Mouse (Mus musculus) E14TG2a.4 (cell line): ENCODE results near the gene Hdac4.

Source experiments
- H3K27me3 ChIP-seq: 2 replicates; pipeline ENCODE4 v1.6.1; 2014; ENCODE audit warnings: low read length, control low read depth; ENCODE audit not compliant: insufficient read depth
- H3K36me3 ChIP-seq: 2 replicates; pipeline ENCODE4 v1.6.1; 2014; ENCODE audit warnings: low read length, control low read depth; ENCODE audit not compliant: insufficient read depth
- H3K4me1 ChIP-seq: replicated peaks from 2 replicates; pipeline ENCODE4 v1.6.1; 2014; ENCODE audit warnings: low read depth, low read length, control low read depth
- H3K4me3 ChIP-seq: replicated peaks from 2 replicates; pipeline ENCODE4 v1.5.1; 2014; ENCODE audit warnings: mild to moderate bottlenecking, low read length
- H3K9me3 ChIP-seq: 2 replicates; pipeline ENCODE4 v1.6.1; 2014; ENCODE audit warnings: low read length, control low read depth
- CTCF ChIP-seq: conservative IDR thresholded peaks from 2 replicates; pipeline ENCODE4 v1.5.1; 2014; ENCODE audit warnings: low read length
- NANOG ChIP-seq: IDR thresholded peaks from 2 replicates; pipeline ENCODE4 v1.6.1; 2014; ENCODE audit warnings: borderline replicate concordance, low read length, mixed read lengths
- POU5F1 ChIP-seq: IDR thresholded peaks from 2 replicates; pipeline ENCODE4 v1.6.1; 2014; ENCODE audit warnings: low read length, borderline replicate concordance

The Hdac4 gene

GRCm38 (mm10) chr1:92102825-92103224 is 92.7 kb downstream of the Hdac4 start:
- peaks cover 26% of the 10 kb centered on the region for H3K4me1 ChIP-seq
- H3K36me3 ChIP-seq, result peaks cover 61% of the 10 kb centered on the region
- no peak overlapping the region for H3K4me3 ChIP-seq
- H3K27me3 ChIP-seq, result no peaks in the 10 kb centered on the region
- H3K9me3 ChIP-seq, result no peaks in the 10 kb centered on the region
- no peak for TF ChIP-seq POU5F1
- no peak for TF ChIP-seq NANOG
- no peak for TF ChIP-seq CTCF

- Histone ChIP-seq H3K9me3 (no peaks in the 10 kb centered on the region), H3K4me1 (peaks cover 9% of the 10 kb centered on the region; the same call in 1 of the 2 replicates), H3K36me3 (peaks cover 41% of the 10 kb centered on the region), H3K27me3 (no peaks in the 10 kb centered on the region), H3K4me3 (no peak overlapping the region)
- TF ChIP-seq NANOG (no peak), CTCF (no peak), POU5F1 (no peak)
Observed at GRCm38 (mm10) chr1:92100371-92100891, 95.1 kb downstream of the Hdac4 start.

DNA sequence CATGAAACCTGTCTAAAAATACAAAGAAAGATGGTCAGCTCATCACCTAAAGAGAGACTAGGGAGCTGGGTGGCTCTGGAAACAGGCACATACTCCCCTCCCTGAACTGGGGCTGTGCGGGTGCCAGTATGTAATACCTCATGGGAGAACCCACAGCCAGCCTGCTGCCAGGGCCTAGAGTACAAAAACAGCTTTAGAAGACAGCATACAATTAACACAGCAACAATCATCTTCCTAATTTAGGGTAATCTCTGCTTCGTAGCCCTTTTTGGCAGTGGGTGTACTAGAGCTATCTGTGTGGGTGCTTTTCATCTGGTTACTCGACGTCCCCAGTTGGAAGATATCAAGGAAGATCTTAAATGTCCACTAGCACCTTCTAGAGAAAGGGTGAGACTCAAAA is 95.5 kb downstream of the Hdac4 start:
- no peak for TF ChIP-seq POU5F1
- TF ChIP-seq CTCF, result no peak
- no peak for TF ChIP-seq NANOG
- H3K9me3 ChIP-seq, result no peaks in the 10 kb centered on the region
- H3K4me1 ChIP-seq, result peaks cover 4% of the 10 kb centered on the region; the same call in 1 of the 2 replicates
- H3K27me3 ChIP-seq, result no peaks in the 10 kb centered on the region
- peaks cover 38% of the 10 kb centered on the region for H3K36me3 ChIP-seq
- H3K4me3 ChIP-seq, result no peak overlapping the region

DNA sequence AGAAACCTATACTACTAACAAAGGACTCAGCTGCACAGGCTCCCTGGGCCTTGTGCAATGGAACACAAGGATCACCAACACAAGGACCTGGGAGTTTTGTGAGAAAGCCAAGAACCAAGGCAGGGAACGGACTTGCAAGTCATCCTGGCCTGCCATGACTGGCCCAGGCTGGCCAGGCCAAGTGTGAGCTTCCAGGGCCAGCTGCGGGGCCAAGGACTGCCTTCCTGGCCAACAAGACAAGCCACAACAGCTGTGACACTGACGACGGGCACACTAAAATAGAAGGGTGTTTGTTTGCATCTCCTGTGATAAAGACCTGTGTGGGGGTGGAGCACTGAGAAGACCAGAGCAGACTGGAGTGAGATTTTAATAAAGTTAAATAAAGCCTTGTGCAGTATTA is 96.0 kb downstream of the Hdac4 start:
- Histone ChIP-seq H3K36me3 (peaks cover 33% of the 10 kb centered on the region), H3K4me3 (no peak overlapping the region), H3K27me3 (no peaks in the 10 kb centered on the region), H3K9me3 (no peaks in the 10 kb centered on the region), H3K4me1 (peaks cover 3% of the 10 kb centered on the region; the same call in 1 of the 2 replicates)
- no peak for TF ChIP-seq POU5F1

DNA sequence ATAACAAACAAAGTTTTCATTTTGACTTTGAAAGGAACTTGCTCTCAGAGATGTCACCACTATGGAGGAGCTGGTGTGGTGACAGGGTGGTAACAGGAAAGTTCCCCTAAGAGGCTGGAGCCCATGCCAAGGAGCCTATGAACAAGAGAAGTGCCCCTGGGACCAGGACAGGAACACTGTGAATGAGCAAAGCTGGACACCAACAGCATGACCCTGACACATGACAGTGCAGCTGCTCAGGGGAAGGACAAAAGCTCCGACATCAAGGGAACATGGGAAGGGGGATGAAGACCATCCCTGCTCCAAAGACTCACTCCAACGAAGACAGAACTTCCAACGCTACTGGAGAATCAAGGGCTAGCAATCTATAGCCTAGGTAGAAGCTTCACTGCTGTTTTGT is 97.0 kb downstream of the Hdac4 start:
- no peak for TF ChIP-seq POU5F1
- TF ChIP-seq NANOG, result no peak
- no peak for TF ChIP-seq CTCF
- H3K4me3 ChIP-seq, result no peak overlapping the region
- H3K27me3 ChIP-seq, result no peaks in the 10 kb centered on the region
- H3K4me1 ChIP-seq, result peaks cover 3% of the 10 kb centered on the region; the same call in 1 of the 2 replicates
- H3K9me3 ChIP-seq, result no peaks in the 10 kb centered on the region
- peaks cover 33% of the 10 kb centered on the region for H3K36me3 ChIP-seq

DNA sequence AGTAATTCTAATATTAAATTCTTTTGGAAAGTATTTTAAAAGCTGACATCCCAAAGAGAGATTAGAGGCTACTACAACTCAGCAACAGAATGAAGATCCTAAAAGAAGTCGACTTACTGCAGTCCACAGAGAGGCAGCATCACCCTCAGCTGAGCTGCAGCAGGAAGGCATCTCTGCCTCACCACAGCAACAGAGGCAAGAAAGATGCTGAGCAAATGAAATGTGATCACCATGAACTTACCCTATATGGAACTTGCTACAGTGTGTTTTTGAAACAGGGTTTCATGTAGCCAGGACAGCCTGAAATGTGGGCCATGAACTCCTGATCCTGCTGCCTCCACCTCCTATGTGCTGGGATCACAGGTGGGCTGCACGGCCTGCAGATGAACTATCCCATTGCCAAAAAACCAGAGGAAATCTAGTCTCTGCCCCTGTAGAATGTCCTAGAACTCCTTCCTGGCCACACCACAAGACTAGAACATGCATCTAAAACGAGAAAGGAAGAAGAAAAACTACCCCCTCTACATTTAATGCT is 98.4 kb downstream of the Hdac4 start:
- no peaks in the 10 kb centered on the region for H3K9me3 ChIP-seq
- TF ChIP-seq POU5F1 (no peak), CTCF (no peak), NANOG (no peak)
- H3K36me3 ChIP-seq, result peaks cover 31% of the 10 kb centered on the region
- peaks cover 7% of the 10 kb centered on the region for H3K4me1 ChIP-seq
- no peaks in the 10 kb centered on the region for H3K27me3 ChIP-seq
- no peak overlapping the region for H3K4me3 ChIP-seq

- no peak overlapping the region for H3K4me3 ChIP-seq
- H3K27me3 ChIP-seq, result no peaks in the 10 kb centered on the region
- no peak for TF ChIP-seq NANOG
- no peaks in the 10 kb centered on the region for H3K9me3 ChIP-seq
- peaks cover 11% of the 10 kb centered on the region for H3K4me1 ChIP-seq
- H3K36me3 ChIP-seq, result peaks cover 38% of the 10 kb centered on the region
Observed at GRCm38 (mm10) chr1:92092286-92092685, 103.2 kb downstream of the Hdac4 start.

DNA sequence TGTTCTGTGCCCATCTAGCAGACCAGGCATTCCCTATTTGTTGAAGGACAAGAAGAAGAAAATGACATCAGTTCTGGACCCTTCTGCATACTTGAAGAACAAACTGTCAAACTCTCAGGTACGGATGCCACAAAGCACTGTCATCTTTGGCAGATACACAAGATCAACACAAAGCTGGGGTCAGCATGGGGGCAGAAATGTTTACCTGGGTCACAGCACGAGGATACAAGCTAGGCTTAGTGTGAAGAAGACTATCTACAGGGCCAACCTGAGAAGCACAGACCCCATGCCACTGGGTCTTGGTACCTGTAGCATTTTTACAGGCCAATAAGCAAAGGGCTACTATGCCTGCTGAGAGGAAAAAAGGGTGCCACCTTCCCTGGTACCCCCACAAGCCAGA is 107.7 kb downstream of the Hdac4 start:
- Histone ChIP-seq H3K27me3 (no peaks in the 10 kb centered on the region), H3K4me3 (no peak overlapping the region), H3K4me1 (peaks cover 52% of the 10 kb centered on the region), H3K36me3 (peaks cover 43% of the 10 kb centered on the region), H3K9me3 (no peaks in the 10 kb centered on the region)
- TF ChIP-seq POU5F1, result no peak
- no peak for TF ChIP-seq NANOG
- TF ChIP-seq CTCF, result no peak

- no peaks in the 10 kb centered on the region for H3K9me3 ChIP-seq
- no peaks in the 10 kb centered on the region for H3K27me3 ChIP-seq
- H3K4me3 ChIP-seq, result no peak overlapping the region
- peaks cover 42% of the 10 kb centered on the region for H3K36me3 ChIP-seq
- peaks cover 51% of the 10 kb centered on the region for H3K4me1 ChIP-seq
- no peak for TF ChIP-seq CTCF
- TF ChIP-seq NANOG, result no peak
- TF ChIP-seq POU5F1, result no peak
Observed at GRCm38 (mm10) chr1:92087343-92087742, 108.2 kb downstream of the Hdac4 start.

DNA sequence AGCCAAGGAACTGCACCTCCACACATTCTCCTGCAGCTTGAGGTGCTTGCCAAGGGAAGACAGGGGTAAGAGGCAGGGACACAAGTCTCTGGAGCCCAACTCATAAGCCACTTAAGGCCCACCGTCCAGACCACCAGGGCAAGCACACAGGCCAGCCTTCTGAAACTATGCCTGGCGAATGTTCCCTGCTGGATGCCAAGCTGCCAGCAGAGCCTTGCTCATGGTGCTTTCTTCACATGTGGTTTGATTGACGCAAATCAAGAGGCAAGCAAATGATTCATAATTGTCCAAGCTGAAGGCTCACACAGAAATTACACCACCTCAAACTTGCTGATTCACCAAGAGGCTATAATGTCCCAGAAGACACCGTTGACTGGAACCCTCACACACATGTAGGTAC is 108.7 kb downstream of the Hdac4 start:
- TF ChIP-seq POU5F1, result no peak
- Histone ChIP-seq H3K27me3 (no peaks in the 10 kb centered on the region), H3K9me3 (no peaks in the 10 kb centered on the region), H3K4me3 (no peak overlapping the region), H3K36me3 (peaks cover 39% of the 10 kb centered on the region), H3K4me1 (peaks cover 46% of the 10 kb centered on the region)
